Mouse (Mus musculus): ENCODE results near the gene Emc8. TPM values are rescaled to one million over a fixed set of nuclear protein-coding genes. Genes with fewer than 3 reads are reported as not detected.

Emc8 gene
- total RNA-seq, 2 experiments from 2014 or later: 42.7 to 47.2 TPM

- DNase-seq: peak; percentile 44
Observed at GRCm38 (mm10) chr8:120685097-120685496, 16.7 kb upstream of the Emc8 start.

- no peak for DNase-seq
Observed at GRCm38 (mm10) chr8:120684082-120684481, 15.7 kb upstream of the Emc8 start.

- peak; percentile 78 for DNase-seq
Observed at GRCm38 (mm10) chr8:120683602-120684001, 15.2 kb upstream of the Emc8 start.

GRCm38 (mm10) chr8:120681113-120681512, 12.7 kb upstream of the Emc8 start:
- DNase-seq: no peak

GRCm38 (mm10) chr8:120680405-120680804, 12.0 kb upstream of the Emc8 start:
- peak; percentile 56 for DNase-seq

GRCm38 (mm10) chr8:120679629-120680387, 11.4 kb upstream of the Emc8 start:
- no peak for DNase-seq

- DNase-seq: peak; percentile 94
Observed at GRCm38 (mm10) chr8:120678447-120678846, 10.1 kb upstream of the Emc8 start.

- no peak for DNase-seq
Observed at GRCm38 (mm10) chr8:120675718-120676117, 7.3 kb upstream of the Emc8 start.

GRCm38 (mm10) chr8:120673298-120673697, 4.9 kb upstream of the Emc8 start:
- DNase-seq: no peak

GRCm38 (mm10) chr8:120672626-120673229, 4.4 kb upstream of the Emc8 start:
- DNase-seq: no peak

- DNase-seq: no peak
Observed at GRCm38 (mm10) chr8:120671775-120672174, 3.4 kb upstream of the Emc8 start.

- DNase-seq: peak; percentile 95
Observed at GRCm38 (mm10) chr8:120667561-120668373, 606 bp downstream of the Emc8 start, which contains the start of the genes Gm27021 and Cox4i1. Gene Gm27021 (minus strand): TSS chr8:120668079. Gene Cox4i1 (plus strand): TSS chr8:120668222.

- no peak for DNase-seq
Observed at GRCm38 (mm10) chr8:120666807-120667470, 1.4 kb downstream of the Emc8 start.

GRCm38 (mm10) chr8:120665726-120666455, 2.5 kb downstream of the Emc8 start:
- no peak for DNase-seq

GRCm38 (mm10) chr8:120664566-120664965, 3.8 kb downstream of the Emc8 start:
- DNase-seq: no peak

- no peak for DNase-seq
Observed at GRCm38 (mm10) chr8:120657415-120657814, 11.0 kb downstream of the Emc8 start.

GRCm38 (mm10) chr8:120656322-120657052, 11.9 kb downstream of the Emc8 start:
- DNase-seq: no peak

GRCm38 (mm10) chr8:120647532-120647931, 20.8 kb downstream of the Emc8 start, which contains the start of gene 1190005I06Rik:
Gene 1190005I06Rik (minus strand): TSS chr8:120647632.
- no peak for DNase-seq

GRCm38 (mm10) chr8:120644663-120645062, 23.7 kb downstream of the Emc8 start:
- DNase-seq: peak; percentile 65

- no peak for DNase-seq
Observed at GRCm38 (mm10) chr8:120642031-120642662, 26.2 kb downstream of the Emc8 start.
